Mouse (Mus musculus): Measurements from ENCODE around the gene Apex1.
"Not testable (repeated sequence)": the region's sequence is repeated elsewhere in the genome, so short reads cannot be mapped to it uniquely, and the experiment has no call there.

DNA sequence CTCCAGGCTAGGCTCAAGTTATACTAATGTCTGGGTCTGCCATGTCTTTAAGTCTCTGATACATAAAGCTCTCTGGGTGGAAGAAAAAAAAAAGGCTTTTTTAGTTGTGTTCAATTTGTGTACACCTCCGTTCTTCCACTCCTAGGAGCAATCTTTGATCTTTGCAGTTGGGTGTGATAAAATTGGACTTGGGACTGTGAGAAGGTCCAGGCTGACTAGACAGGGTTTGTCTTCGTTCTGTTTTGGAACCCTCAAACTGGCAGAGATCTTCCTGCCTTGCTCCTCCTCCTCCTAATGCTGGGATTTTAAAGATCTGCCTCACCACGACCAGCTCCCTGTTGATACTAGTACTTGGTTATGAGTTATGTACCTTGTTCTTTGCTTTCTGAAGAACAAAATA lies 32.4 kb downstream of the Apex1 start:
- TF ChIP-seq CTCF (IDR thresholded peaks at IDR 0.05; ENCODE audit: low read depth, low read length); POLR2A (IDR thresholded peaks at IDR 0.05; ENCODE audit: borderline replicate concordance, low read depth, low read length): not testable (repeated sequence)
